Mouse (Mus musculus): Measurements from ENCODE around the gene Gna11. TPM values are rescaled to one million over a fixed set of nuclear protein-coding genes. Genes with fewer than 3 reads are reported as not detected.

The Gna11 gene
- polyA plus RNA-seq, 1 experiment: 93.0 TPM

- H3K27me3 ChIP-seq (replicated peaks; ENCODE audit: control insufficient read depth, insufficient read depth, low read length): no peaks in the 10 kb centered on the region
- DNase-seq: peak; percentile 77
- WGBS: 15% methylated on average over 4 of the region's 4 CpGs
Measured at GRCm38 (mm10) chr10:81518546-81518945, 26.4 kb downstream of the Gna11 start.

GRCm38 (mm10) chr10:81517227-81517626 lies 27.8 kb downstream of the Gna11 start:
- 77% methylated on average over 8 of the region's 8 CpGs for WGBS
- H3K36me3 ChIP-seq (ENCODE audit: control insufficient read depth, insufficient read depth, low read length): no peaks in the 10 kb centered on the region
- no peak overlapping the region for H3K27ac ChIP-seq (ENCODE audit: insufficient read depth, low read depth, low read length)
- no peak overlapping the region for H3K4me3 ChIP-seq (ENCODE audit: insufficient read depth, low read depth, low read length)
- H3K27me3 ChIP-seq (replicated peaks; ENCODE audit: control insufficient read depth, insufficient read depth, low read length): no peaks in the 10 kb centered on the region
- no peak for TF ChIP-seq CTCF (conservative IDR thresholded peaks at IDR 0.05; ENCODE audit: insufficient read depth, insufficient read length, low read depth, low read length)
- no peak for TF ChIP-seq POLR2A (IDR thresholded peaks at IDR 0.05; ENCODE audit: low read depth, low read length)
- no peak for DNase-seq
- no peaks in the 10 kb centered on the region for H3K4me1 ChIP-seq (ENCODE audit: control insufficient read depth, insufficient read depth, low read length)

More at GRCm38 (mm10) chr10:81518546-81518945, 26.4 kb downstream of the Gna11 start:
- H3K27ac ChIP-seq (ENCODE audit: insufficient read depth, low read depth, low read length): no peak overlapping the region
- H3K4me1 ChIP-seq (ENCODE audit: control insufficient read depth, insufficient read depth, low read length): no peaks in the 10 kb centered on the region
- H3K36me3 ChIP-seq (ENCODE audit: control insufficient read depth, insufficient read depth, low read length): no peaks in the 10 kb centered on the region
- H3K4me3 ChIP-seq (ENCODE audit: insufficient read depth, low read depth, low read length): no peak overlapping the region
- TF ChIP-seq POLR2A (IDR thresholded peaks at IDR 0.05; ENCODE audit: low read depth, low read length) (no peak), CTCF (conservative IDR thresholded peaks at IDR 0.05; ENCODE audit: insufficient read depth, insufficient read length, low read depth, low read length) (peak; percentile 79)

GRCm38 (mm10) chr10:81513798-81514197 lies 31.2 kb downstream of the Gna11 start:
- no peaks in the 10 kb centered on the region for H3K27me3 ChIP-seq (replicated peaks; ENCODE audit: control insufficient read depth, insufficient read depth, low read length)
- no peak for TF ChIP-seq CTCF (conservative IDR thresholded peaks at IDR 0.05; ENCODE audit: insufficient read depth, insufficient read length, low read depth, low read length)
- no peak for TF ChIP-seq POLR2A (IDR thresholded peaks at IDR 0.05; ENCODE audit: low read depth, low read length)
- 91% methylated on average over 5 of the region's 5 CpGs for WGBS
- H3K27ac ChIP-seq (ENCODE audit: insufficient read depth, low read depth, low read length): no peak overlapping the region
- no peak overlapping the region for H3K4me3 ChIP-seq (ENCODE audit: insufficient read depth, low read depth, low read length)
- H3K36me3 ChIP-seq (ENCODE audit: control insufficient read depth, insufficient read depth, low read length): no peaks in the 10 kb centered on the region
- no peak for DNase-seq
- no peaks in the 10 kb centered on the region for H3K4me1 ChIP-seq (ENCODE audit: control insufficient read depth, insufficient read depth, low read length)

GRCm38 (mm10) chr10:81510246-81510810 lies 34.7 kb downstream of the Gna11 start:
- WGBS: 75% methylated on average over 14 of the region's 14 CpGs
- Histone ChIP-seq H3K4me3 (ENCODE audit: insufficient read depth, low read depth, low read length) (no peak overlapping the region), H3K4me1 (ENCODE audit: control insufficient read depth, insufficient read depth, low read length) (no peaks in the 10 kb centered on the region), H3K27me3 (replicated peaks; ENCODE audit: control insufficient read depth, insufficient read depth, low read length) (no peaks in the 10 kb centered on the region), H3K36me3 (ENCODE audit: control insufficient read depth, insufficient read depth, low read length) (no peaks in the 10 kb centered on the region), H3K27ac (ENCODE audit: insufficient read depth, low read depth, low read length) (no peak overlapping the region)
- DNase-seq: no peak
- TF ChIP-seq POLR2A (IDR thresholded peaks at IDR 0.05; ENCODE audit: low read depth, low read length) (no peak), CTCF (conservative IDR thresholded peaks at IDR 0.05; ENCODE audit: insufficient read depth, insufficient read length, low read depth, low read length) (no peak)

GRCm38 (mm10) chr10:81507691-81508489 lies 37.1 kb downstream of the Gna11 start:
- no peak for DNase-seq
- no peak overlapping the region for H3K27ac ChIP-seq (ENCODE audit: insufficient read depth, low read depth, low read length)
- H3K27me3 ChIP-seq (replicated peaks; ENCODE audit: control insufficient read depth, insufficient read depth, low read length): no peaks in the 10 kb centered on the region
- no peaks in the 10 kb centered on the region for H3K36me3 ChIP-seq (ENCODE audit: control insufficient read depth, insufficient read depth, low read length)
- TF ChIP-seq POLR2A (IDR thresholded peaks at IDR 0.05; ENCODE audit: low read depth, low read length) (no peak), CTCF (conservative IDR thresholded peaks at IDR 0.05; ENCODE audit: insufficient read depth, insufficient read length, low read depth, low read length) (no peak)
- H3K4me1 ChIP-seq (ENCODE audit: control insufficient read depth, insufficient read depth, low read length): no peaks in the 10 kb centered on the region
- no peak overlapping the region for H3K4me3 ChIP-seq (ENCODE audit: insufficient read depth, low read depth, low read length)
- WGBS: 72% methylated on average over 13 of the region's 13 CpGs

GRCm38 (mm10) chr10:81507095-81507494 lies 37.9 kb downstream of the Gna11 start:
- DNase-seq: no peak
- WGBS: 36% methylated on average over 6 of the region's 6 CpGs
- no peaks in the 10 kb centered on the region for H3K4me1 ChIP-seq (ENCODE audit: control insufficient read depth, insufficient read depth, low read length)

GRCm38 (mm10) chr10:81505016-81505664 lies 39.9 kb downstream of the Gna11 start:
- Histone ChIP-seq H3K36me3 (ENCODE audit: control insufficient read depth, insufficient read depth, low read length) (no peaks in the 10 kb centered on the region), H3K27me3 (replicated peaks; ENCODE audit: control insufficient read depth, insufficient read depth, low read length) (no peaks in the 10 kb centered on the region), H3K4me1 (ENCODE audit: control insufficient read depth, insufficient read depth, low read length) (no peaks in the 10 kb centered on the region), H3K4me3 (ENCODE audit: insufficient read depth, low read depth, low read length) (no peak overlapping the region), H3K27ac (ENCODE audit: insufficient read depth, low read depth, low read length) (no peak overlapping the region)
- TF ChIP-seq POLR2A (IDR thresholded peaks at IDR 0.05; ENCODE audit: low read depth, low read length): no peak
- TF ChIP-seq CTCF (conservative IDR thresholded peaks at IDR 0.05; ENCODE audit: insufficient read depth, insufficient read length, low read depth, low read length): no peak
- DNase-seq: no peak
- WGBS: 77% methylated on average over 15 of the region's 15 CpGs

More at GRCm38 (mm10) chr10:81507095-81507494, 37.9 kb downstream of the Gna11 start:
- H3K27me3 ChIP-seq (replicated peaks; ENCODE audit: control insufficient read depth, insufficient read depth, low read length): no peaks in the 10 kb centered on the region
- no peak overlapping the region for H3K4me3 ChIP-seq (ENCODE audit: insufficient read depth, low read depth, low read length)
- no peak overlapping the region for H3K27ac ChIP-seq (ENCODE audit: insufficient read depth, low read depth, low read length)
- H3K36me3 ChIP-seq (ENCODE audit: control insufficient read depth, insufficient read depth, low read length): no peaks in the 10 kb centered on the region
- TF ChIP-seq POLR2A (IDR thresholded peaks at IDR 0.05; ENCODE audit: low read depth, low read length) (no peak), CTCF (conservative IDR thresholded peaks at IDR 0.05; ENCODE audit: insufficient read depth, insufficient read length, low read depth, low read length) (no peak)
